Mouse (Mus musculus): Measurements from ENCODE around the gene Rnf4. TPM values are rescaled to one million over a fixed set of nuclear protein-coding genes. Genes with fewer than 3 reads are reported as not detected.

Gene Rnf4
- polyA plus RNA-seq (2015; fragmentation: Nextera tagmentation; extraction: Ambion mirVana) = 138 TPM in 2 replicates

DNA sequence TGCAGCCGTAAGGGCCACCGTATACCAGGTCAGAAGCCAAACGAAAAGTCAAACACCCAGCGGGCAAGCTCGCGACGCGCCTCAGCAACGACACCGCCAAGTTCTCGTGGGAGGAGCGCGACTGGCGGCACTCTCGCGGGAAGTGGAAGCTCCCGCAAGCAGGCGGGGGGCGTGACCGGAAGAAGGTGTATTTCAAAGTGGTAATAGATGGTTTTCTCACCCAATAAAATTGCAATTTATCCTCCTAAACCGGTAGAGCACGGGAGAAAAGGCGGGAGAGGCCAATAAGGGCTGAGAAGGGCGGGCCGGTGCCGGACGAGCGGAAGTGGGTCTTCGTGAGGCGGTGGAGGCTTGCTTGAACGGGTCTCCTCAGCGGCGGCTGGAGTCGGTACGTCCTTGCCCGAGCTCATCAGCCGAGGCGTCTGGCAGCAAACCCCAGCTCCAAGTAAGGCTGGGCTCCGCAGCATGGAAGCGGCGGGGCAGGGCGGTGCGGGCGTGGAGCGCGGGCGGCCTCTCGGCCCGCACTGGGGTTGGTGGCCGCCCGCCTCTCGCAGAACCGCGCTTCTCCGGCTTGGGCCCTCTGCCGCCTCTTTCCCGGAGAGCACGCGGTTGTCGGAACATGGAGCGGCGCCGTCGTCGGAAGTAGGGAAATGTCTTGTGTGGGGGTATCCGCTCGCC, at the start of gene Rnf4:
Rnf4 (plus strand) TSS at position 193 of the 678 bp plus-strand sequence.
- DNase-seq (ENCODE audit: low spot score) = peak; percentile 98

DNA sequence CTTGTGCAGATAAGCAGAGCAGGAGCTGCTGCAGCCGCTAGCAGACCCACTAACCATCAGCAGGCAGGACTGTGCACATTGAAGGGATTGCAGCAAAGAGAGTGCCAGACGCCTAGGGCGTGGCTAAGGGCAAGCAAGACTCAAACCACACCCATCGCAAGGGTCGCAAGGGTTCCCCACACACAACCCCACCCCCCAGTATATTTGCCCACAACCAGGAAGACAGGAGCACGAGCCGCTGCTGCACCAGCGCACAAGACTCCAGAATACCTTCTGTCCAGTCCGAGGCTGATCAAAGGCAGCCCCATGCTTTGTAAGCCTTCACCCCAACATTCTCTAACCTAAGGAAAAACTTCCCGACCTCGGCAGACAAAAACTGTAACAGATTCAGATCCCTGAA, 49.6 kb upstream of the Rnf4 start:
- DNase-seq (ENCODE audit: low spot score) = no peak

DNA sequence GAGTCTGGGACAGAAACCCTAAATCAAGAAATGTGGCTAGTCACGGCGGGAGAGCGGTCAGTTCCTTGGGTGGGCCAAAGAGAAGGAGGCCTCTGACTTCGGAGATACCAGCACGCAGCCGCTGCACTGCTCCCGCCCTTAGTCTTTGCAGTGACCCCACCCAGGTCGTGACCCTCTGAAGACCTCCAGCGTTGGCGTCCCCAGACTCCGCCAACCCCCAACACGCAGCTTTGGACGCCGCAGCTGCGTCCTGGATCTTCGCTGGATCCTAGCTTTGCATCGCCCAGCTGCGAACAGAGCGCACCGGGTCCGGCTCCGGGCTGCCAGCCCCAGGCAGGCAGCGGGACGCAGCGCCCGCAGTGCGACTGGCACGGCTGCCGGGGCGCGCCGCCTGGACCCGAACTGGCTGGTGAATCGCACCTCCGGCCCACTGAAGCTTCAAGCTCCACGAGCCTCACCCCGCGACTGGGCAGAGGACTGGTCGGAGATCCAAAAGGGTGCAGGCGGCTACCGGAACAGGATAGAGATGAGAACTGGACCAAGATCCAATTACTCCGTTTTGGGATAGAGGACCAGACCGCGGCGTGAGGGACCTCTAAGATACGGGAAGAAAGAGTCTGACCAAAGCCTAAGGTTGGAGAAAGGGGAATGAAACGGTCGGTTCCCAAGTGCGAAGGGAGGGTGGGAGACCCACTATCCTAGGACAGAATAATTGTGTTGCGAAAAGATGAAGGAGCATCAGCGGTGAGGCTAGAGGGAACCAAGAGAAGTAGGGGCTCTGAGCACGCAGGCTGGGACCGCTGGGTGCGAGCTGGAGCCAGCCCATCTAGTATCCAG, 48.9 kb upstream of the Rnf4 start:
- DNase-seq (ENCODE audit: low spot score) = no peak

DNA sequence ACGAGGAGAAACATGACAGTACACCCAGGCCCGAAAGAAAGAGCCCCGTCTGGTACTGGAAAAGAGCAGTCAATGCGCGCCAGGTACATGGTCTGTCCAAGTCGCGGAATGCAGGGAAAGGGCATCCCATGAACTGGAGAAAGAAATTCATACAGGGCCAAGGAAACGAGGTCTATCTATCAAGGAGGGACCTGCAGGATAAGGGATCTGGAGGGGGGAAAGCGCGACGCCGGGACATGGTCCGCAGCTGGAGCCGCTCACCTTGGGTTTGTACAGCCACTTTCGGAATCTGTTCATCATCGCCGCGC, 48.3 kb upstream of the Rnf4 start:
- no peak for DNase-seq (ENCODE audit: low spot score)

DNA sequence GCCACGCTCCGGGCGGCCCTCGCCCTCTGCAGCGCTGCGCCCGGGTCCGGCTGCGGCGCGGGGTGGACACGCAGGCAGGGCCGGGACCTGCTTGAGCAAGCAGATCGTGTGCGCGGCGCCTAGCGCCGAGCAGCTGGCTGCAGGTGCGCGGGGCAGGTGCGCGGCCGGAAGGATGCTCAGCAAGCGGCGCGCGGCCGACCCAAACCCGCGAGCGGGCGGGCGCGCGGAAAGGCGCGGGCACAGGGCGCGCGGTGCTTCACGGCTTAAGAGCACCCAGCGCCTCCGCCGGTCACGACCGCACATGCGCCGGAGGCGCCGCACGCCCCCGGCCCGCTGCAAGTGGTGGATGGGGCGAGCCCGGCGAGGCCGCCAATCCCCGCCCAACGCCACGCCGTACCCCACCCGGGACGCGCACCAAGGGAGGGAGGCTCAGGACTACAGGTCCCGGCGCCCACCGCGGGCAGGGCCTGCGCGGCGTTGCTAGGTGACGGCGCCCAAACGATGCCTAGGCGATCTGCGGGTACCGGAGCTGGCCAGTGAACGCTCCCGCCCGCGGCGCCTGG, 47.9 kb upstream of the Rnf4 start, which contains the start of the genes Zfyve28 and Cfap99:
Zfyve28 (minus strand) TSS at position 296 of the 563 bp plus-strand sequence.
Cfap99 (plus strand) TSS at position 447 of the 563 bp plus-strand sequence.
- peak; percentile 79 for DNase-seq (ENCODE audit: low spot score)

DNA sequence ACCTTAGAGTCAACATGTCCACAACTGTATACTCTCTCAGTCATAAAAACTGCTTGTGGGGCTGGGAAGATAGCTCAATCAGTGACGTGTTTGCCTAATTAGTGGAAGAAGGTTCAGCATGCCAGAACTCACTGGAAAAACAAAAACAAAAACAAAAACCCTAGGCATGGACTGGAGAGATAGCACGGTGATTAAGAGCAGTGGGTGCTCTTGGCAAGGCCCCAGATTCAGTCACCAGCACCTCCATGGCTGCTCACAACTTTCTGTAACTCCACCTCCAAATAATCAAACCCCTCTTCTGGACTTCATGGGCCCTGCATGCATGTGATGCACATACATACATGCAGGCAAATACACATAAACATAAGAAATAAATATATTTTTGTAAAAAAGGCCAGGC, 46.8 kb upstream of the Rnf4 start:
- DNase-seq (ENCODE audit: low spot score) = no peak

DNA sequence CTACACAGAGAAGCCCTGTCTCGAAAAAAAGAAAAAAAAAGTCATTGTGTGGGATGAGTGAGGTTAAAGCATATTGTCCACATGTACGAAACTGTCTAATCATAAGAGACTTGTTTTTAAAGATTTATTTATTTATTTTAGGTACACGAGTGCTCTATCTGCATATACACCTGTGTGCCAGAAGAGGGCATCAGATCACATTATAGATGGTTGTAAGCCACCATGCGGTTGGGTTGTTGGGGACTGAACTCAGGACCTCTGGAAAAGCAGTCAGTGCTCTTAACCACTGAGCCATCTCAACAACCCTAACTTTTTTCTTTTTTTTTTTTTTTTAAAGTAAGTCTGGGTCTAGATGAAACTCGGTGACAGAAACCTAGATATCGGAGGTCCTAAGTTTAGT, 42.7 kb upstream of the Rnf4 start:
- DNase-seq (ENCODE audit: low spot score) = peak; percentile 14

DNA sequence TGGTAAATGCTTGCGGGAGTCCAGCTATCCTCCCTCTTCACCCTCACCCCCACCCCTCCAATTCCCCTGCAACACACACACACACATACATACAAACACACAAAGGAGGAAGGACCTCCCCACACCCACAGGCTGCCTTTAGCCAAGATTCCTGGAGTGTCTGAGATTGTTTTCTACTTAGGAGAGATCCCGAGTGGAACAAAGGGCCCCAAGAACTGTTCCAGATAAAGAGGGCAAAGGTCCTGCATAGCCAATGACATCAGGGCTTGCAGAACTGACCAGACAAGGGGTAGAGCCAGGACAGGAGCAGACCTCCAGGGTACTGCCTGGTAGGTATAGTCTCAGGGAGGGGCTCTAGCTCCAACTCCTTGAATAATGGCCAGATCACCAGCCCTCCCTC, 41.4 kb upstream of the Rnf4 start:
- no peak for DNase-seq (ENCODE audit: low spot score)

DNA sequence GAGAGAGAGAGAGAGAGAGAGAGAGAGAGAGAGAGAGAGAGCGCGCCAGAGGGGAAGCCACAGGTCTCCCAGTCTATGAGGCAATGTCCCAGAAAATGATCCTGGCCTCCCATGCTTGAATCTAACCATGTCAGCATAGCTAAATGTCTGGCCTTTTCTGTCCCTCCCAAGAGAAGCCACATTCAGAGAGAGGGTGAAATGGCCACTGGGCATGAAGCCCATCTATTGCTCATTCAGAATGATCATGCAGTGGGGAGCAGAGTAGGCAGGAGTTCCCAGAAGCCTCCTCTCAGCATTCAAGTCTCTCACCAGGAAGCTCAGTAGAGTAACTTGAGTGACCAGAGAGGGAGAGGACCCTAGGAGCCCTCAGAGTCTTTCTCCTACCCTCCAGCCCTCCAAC, 40.9 kb upstream of the Rnf4 start:
- DNase-seq (ENCODE audit: low spot score) = no peak

DNA sequence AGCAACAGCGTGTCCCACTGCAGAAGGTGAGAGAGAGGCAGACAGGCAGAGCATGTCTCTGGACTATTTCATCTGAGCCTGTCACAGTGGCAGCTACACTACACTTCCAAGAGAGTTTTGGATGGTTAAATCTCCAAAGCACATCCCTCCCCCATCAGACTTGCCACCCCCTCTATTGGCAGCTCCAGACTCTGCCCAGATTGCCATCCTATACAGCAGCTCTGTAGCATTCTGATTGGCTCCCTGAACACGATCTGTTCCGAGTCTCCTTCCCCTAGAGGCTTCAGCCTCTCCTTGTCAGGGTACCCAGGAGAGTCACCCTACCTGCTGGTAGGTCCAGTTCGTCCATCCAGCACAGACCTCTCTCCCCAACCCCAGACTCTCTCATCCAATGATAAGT, 38.0 kb upstream of the Rnf4 start:
- DNase-seq (ENCODE audit: low spot score) = no peak

DNA sequence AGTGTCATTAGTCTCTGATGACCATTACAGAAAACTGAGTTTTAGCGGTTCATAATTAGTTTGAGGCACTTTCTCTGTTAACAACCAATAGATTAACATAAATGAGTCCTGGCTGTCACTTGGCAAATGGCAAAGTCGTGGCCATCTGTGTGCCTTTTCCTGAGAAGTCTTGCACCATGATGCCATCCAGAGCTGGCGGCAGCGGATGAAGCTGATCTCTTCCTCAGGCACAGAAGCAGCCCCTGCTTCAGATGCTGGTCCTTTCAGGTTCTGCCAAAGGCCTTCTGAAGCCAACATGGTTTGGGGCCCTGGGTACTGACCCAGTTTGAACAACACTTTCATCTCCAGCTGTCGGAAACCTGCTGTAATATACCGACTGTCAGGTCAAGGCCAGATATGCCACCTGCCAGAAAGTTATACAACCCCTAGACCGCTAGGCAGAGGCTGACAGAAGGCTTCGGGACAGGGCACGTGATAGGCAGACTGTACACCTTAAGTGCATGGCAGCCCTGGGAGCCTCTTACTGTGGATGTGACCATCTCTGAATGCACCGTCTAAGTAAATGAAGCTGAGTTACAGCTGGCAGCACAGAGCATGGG, 37.1 kb upstream of the Rnf4 start:
- no peak for DNase-seq (ENCODE audit: low spot score)

DNA sequence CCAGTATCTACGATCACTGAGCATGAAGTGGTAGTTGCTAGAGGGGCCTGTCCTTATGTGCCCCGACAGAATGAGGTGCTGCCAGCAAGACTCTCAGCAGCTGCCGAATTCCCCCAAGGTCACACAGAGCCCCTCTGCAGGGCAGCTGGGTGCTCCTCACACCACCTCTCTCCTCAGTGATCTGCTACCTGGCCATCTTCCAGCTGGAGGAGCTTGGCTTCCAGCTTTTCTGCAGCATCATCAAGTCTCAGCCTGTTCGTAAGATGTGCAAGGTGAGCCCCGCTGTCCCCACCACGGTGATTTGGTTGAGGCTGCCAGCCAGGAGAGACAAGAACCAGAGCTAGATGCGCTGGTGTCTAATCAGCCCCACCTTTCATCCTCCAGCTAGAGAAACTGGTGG, 33.7 kb upstream of the Rnf4 start:
- DNase-seq (ENCODE audit: low spot score) = no peak

DNA sequence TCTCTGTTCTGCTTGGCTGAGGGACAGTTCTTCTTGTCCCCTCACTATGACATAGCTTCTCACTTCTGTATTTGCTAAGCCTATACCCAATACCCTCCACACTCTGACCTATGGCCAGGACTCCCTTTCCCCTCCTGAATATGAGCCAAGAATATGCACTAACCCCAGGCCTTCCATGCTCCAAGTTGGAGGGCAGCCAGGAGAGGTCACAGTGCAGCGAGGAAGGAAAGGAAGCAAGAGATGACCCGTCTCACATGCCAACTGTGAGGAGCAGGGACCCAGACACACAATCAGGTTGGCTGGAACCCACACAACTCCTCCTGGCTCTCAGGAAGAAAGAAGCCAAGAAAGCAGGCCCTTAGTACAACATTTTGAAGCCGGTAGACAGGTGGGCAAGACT, 27.1 kb upstream of the Rnf4 start:
- no peak for DNase-seq (ENCODE audit: low spot score)

DNA sequence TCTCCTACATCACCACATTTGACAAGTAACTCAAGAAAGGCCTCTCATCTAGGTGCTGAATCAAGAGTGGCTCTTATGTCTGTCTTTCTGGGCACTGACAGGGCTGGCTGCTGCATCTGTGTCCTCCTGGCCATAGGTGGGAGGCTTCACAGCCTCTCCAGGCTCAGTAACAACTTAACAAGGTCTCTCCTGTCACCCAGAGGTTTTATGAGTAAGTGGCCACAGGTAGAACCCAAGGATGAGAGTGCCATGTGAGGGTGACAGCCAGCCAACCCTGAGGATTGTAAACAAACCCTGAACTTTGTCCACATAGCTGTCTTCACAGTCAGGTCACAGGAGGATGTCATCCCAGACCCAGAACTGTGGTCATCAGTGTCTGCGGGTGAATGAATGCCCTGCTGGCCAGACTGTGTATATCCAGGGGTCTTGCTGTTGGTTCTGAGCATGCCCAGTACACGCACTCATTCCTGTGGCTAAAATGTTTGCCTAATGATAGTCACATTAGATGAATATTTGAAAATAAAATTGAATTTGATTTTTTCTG, 16.5 kb upstream of the Rnf4 start:
- no peak for DNase-seq (ENCODE audit: low spot score)

DNA sequence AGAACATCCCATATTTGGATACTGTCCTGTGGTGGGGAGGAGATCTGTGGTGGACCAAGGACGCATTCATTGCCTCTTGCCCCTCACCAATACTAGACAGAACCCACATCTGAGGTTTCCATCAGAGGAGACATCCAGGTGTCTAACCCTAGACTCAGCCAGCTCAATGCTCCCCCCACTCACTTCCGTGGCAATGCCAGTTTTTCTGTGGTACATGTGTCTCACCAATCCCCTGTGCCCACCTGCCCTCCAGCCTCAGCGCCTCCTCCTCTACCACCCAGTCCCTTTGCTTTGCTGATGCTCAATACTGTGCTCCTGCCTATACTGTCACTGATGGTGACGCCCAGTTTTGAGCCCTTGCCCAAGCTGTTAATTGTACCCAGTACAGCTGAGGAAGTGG, 14.9 kb upstream of the Rnf4 start:
- peak; percentile 42 for DNase-seq (ENCODE audit: low spot score)

DNA sequence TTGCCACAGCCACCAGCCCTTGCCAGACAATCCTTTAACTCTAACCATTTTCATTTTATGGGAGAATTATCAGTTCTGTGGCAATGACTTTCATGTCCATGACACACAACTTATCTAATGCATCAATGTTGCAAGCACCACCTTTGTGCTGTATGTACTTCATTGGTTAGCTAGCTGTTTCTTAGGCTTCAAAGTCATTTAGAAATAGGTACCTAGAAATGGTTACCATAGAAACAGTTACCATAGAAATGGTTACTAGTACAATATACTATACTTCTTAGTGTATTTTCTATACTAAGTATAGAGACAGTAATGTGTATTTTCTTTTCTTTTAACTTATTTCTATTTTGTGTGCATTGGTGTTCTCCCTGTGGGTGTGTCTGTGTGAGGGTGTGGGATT, 10.8 kb upstream of the Rnf4 start:
- no peak for DNase-seq (ENCODE audit: low spot score)

DNA sequence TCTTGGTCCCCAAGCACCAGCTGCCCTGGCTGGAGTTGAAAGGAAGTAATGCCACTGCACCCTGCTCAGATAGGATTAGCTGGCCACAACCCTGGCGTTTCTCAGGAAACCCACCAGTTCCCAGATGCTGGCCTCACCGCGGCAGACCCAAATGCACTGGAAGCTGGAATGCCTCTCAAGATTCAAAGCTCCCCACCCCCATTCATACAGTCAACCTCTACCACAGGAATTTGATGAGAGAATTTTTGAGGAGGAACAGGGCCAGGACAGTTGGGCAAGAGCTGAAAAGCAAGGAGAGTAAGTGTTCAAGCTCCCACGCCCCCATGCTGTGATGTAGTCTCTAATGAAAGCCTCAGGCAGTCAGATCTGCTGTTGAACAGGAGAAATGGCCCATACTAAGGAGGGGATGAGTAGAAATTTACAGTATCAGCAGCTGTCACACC, 9.8 kb upstream of the Rnf4 start:
- no peak for DNase-seq (ENCODE audit: low spot score)

DNA sequence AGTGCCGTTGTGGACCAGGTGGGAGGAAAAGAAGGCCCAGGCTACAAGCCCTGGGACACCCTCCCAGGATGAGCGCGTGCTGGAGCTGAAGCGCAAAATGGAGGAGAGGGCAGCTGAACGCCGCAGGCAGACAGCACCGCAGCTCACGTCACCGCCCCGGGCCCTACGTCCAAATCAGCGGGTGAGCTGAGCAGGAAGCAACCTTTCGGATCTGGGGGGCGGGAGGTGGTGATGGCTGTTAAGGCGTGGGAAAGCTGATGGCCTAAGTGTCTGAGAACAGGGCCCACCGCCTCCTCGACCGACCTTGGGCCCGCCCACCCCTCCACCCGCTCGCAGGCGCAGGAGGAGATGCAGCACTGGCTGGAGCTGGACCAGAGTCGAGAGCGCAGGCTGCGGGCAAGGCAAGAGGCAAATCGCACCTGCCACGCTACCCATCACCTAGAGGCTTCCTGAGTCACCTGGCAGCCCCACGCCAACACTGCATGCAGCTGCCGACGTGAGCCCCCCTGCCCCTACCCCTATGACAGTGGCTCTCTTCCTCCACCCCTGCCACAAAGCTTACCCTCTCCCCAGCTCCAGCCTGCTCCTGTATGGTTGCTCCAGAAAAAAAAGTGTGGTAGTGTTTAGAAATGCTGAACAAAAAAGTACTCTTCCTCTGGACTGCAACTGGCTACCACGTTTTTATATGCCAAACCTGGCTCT, 9.1 kb upstream of the Rnf4 start:
- DNase-seq (ENCODE audit: low spot score) = peak; percentile 24

DNA sequence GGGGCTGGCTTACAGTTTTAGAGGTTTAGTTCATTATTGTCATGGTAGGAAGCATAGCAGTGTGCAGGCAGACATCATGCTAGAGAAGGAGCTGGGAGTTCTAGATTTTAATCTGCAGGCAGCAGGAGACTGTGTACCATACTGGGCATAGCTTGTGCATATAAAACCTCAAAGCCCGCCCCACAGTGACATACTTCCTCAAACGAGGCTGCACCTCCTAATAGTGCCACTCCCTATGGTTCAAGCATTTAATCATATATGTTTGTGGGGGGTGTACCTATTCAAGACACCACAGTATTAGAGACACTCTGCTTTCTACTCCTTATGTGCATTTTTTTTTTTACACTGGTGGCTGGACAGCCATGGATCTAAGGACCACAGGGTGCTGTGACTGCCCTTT, 6.0 kb upstream of the Rnf4 start:
- no peak for DNase-seq (ENCODE audit: low spot score)

DNA sequence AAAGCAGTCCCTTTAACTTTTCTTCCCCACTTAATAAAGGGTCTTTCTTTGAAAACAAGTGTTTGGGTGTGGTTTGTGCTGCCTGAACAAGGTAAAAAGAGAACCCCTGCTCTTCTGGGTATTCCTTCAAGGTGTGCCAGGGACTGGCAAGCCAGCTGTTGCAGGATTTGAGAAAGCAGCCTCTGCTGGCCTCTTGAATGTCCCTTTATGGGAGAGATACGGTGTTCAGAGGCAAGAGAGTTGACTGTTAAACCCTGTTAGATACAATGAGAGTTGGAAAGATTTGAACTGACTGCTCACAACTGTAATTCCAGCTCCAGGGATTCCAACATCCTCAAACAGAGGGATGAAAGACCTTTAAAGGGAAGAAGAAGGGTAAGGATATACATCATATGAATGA, 2.0 kb upstream of the Rnf4 start:
- DNase-seq (ENCODE audit: low spot score) = no peak

DNA sequence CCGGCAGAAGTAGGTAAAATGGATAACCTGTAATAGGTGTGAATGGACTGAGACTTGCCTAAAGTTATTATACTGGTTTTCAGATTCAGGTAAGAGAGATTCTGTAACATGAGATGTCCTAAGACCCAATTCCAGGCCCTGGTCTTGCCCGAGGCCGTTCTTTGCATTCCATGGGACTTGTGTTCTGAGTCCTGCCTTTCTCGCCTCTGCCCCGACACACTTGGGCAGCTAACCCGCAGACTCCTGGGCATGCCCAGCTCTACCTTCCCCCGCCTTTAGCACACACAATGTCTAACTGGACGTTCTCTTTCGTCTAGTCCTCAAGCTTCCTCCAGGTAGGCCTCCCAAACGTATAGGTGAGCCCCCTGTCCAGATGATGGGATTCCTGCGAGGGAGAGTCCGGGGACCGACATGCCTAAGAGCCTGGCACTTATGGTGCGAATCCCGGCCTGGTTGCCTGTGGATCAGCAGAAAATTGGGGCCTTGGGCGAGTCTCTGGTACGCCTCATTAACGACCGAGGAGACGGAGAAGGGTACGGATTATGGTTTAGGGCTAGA, 471 bp upstream of the Rnf4 start:
- no peak for DNase-seq (ENCODE audit: low spot score)
